Mouse (Mus musculus) stomach, postnatal 0 days (tissue): ENCODE measurements around the gene Srebf2. TPM values are rescaled to one million over a fixed set of nuclear protein-coding genes. Genes with fewer than 3 reads are reported as not detected.

Experiments used
- ATAC-seq: fragments of 200-750 bp; cut with Nextera tagmentation; 2 replicates; pipeline ENCODE4 v1.8.0; 2017; ENCODE audit not compliant: low FRiP score, low TSS enrichment
- DNase-seq: peaks from one replicate; pipeline ENCODE4 v3.0.0-alpha.2; 2016; ENCODE audit warnings: low spot score
- H3K27ac ChIP-seq: fragments of 300-500 bp; sonication (generic); replicated peaks from 2 replicates; pipeline ENCODE4 v1.5.1; 2014; ENCODE audit warnings: mild to moderate bottlenecking, control low read depth
- H3K27me3 ChIP-seq: fragments of 300-500 bp; sonication (generic); 2 replicates; pipeline ENCODE4 v1.6.1; 2014; ENCODE audit warnings: low read length; ENCODE audit not compliant: control insufficient read depth, insufficient read depth
- H3K36me3 ChIP-seq: fragments of 300-500 bp; sonication (generic); 2 replicates; pipeline ENCODE4 v1.6.1; 2014; ENCODE audit warnings: low read length, mixed read lengths; ENCODE audit not compliant: control insufficient read depth, insufficient read depth
- H3K4me1 ChIP-seq: fragments of 300-500 bp; sonication (generic); replicated peaks from 2 replicates; pipeline ENCODE4 v1.6.1; 2014; ENCODE audit warnings: antibody characterized with exemption; ENCODE audit not compliant: control insufficient read depth, insufficient read depth
- H3K4me2 ChIP-seq: fragments of 300-500 bp; sonication (generic); replicated peaks from 2 replicates; pipeline ENCODE4 v1.6.1; 2014; ENCODE audit warnings: low read depth, mild to moderate bottlenecking, control low read depth, moderate library complexity
- H3K4me3 ChIP-seq: fragments of 300-500 bp; sonication (generic); 2 replicates; pipeline ENCODE4 v1.5.1; 2014; ENCODE audit warnings: low read depth, low read length, control low read depth
- H3K9ac ChIP-seq: fragments of 300-500 bp; sonication (generic); 2 replicates; pipeline ENCODE4 v1.6.1; 2014; ENCODE audit warnings: mild to moderate bottlenecking, low read length, control low read depth, mixed read lengths
- H3K9me3 ChIP-seq: fragments of 300-500 bp; sonication (generic); 2 replicates; pipeline ENCODE4 v1.6.1; 2016; ENCODE audit warnings: low read length; ENCODE audit not compliant: control insufficient read depth
- CTCF ChIP-seq: IDR thresholded peaks from 2 replicates; pipeline ENCODE4 v1.5.1; 2016; ENCODE audit warnings: antibody characterized with exemption, low read depth, mild to moderate bottlenecking, moderate library complexity
- EP300 ChIP-seq: optimal IDR thresholded peaks from 2 replicates; pipeline ENCODE3; 2016; ENCODE audit warnings: antibody characterized with exemption
- WGBS: fragments of 180-500 bp; shearing (Covaris S2); extraction: QIAGEN DNeasy Blood & Tissue Kit; methylation state at CpG from one replicate; pipeline ENCODE4 v1.1.7; 2014; 5-methylcytosine and 5-hydroxymethylcytosine counted together
- polyA plus RNA-seq: library from polyadenylated mRNA; unstranded; fragments of >200 nt; fragmentation: Nextera tagmentation; extraction: Ambion mirVana; gene quantifications from 2 replicates; pipeline ENCODE4 v1.2.1, GENCODE M21; 2015

Gene Srebf2
- polyA plus RNA-seq, 1 experiment from 2014 or later = 127 TPM

DNA sequence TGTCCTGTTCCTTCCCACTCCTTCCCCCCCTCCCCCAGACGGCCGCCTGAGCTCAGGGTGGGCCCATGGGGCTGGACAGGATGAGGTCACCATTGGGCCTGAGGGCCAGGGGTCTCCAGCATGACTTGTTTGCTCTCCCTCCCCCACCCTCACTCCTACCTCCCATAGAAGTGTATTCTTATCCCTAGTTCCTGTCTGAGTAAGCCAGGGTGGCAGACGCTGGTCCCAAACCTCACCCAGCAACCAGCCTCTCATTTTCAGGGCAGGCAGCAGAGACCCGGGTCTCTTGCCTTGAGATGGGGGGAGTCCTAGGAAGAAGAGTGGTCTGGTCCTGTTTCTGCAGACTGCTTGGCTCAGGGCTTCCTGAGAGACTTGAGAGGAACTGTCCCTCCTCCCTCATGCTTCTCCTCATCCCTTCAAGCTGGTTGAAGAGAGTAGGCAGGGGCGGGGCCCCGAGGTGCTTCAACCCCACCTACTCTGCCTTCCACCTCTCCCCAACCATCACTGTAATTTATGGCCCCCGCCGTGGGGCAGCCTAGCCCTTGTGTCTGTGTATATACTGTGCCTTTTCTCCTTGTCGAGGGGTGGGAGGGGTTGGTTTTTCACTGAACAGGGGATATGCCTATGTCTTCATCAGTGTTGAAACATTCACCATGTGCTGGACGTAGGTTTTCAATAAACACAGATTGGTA is 57.8 kb downstream of the Srebf2 start:
- Histone ChIP-seq H3K4me1 (peaks cover 5% of the 10 kb centered on the region; the same call in 1 of the 2 replicates), H3K9ac (no peak overlapping the region), H3K4me2 (no peak overlapping the region), H3K4me3 (no peak overlapping the region), H3K27ac (no peak overlapping the region), H3K36me3 (peaks cover 38% of the 10 kb centered on the region), H3K9me3 (no peaks in the 10 kb centered on the region), H3K27me3 (no peaks in the 10 kb centered on the region)
- no peak for DNase-seq
- TF ChIP-seq CTCF = no peak
- no peak for TF ChIP-seq EP300
- WGBS = 67% methylated on average over 9 of the region's 10 CpGs
- no peak for ATAC-seq

DNA sequence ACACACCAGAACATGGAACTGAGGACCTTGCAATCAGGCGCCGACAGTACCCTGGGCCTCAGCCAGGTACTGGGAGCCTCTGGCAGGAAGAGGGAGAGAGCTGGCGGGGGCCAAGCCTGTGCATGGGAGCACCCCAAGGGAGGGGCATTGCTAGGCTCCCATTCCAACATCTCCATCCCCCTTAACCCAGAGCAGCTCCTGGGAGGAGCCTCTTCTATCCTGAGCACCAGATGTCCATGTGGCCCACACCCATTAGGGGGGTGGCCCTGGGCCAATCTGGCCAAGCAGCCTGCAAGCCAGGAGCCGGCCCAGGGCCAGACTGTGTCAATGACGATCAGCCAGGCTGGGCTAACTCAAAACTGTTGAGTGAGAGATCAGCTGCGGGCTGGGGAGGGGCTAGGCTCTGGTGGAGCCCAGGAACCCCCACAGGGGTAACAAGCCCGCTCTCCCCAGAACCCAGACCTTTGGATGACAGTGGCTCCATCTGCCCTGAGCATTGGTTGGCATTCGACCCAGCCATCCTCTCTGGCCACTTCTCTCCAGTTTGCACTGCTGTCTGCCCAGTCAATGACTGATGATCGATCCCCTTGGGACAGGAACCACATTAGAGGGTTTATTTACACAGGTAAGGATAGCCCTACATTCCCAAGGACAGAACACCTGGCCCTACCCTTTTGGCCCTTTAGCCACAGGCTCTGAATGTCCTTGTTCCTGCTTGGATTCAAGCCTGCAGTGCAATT is 59.6 kb downstream of the Srebf2 start:
- Histone ChIP-seq H3K36me3 (peaks cover 30% of the 10 kb centered on the region), H3K4me3 (no peak overlapping the region), H3K27ac (no peak overlapping the region), H3K4me2 (no peak overlapping the region), H3K9me3 (no peaks in the 10 kb centered on the region), H3K4me1 (peaks cover 5% of the 10 kb centered on the region; the same call in 1 of the 2 replicates), H3K27me3 (peaks cover 4% of the 10 kb centered on the region; the same call in 1 of the 2 replicates), H3K9ac (no peak overlapping the region)
- ATAC-seq = peak; percentile 63
- 43% methylated on average over 9 of the region's 9 CpGs for WGBS
- peak; percentile 46 for DNase-seq
- no peak for TF ChIP-seq CTCF

DNA sequence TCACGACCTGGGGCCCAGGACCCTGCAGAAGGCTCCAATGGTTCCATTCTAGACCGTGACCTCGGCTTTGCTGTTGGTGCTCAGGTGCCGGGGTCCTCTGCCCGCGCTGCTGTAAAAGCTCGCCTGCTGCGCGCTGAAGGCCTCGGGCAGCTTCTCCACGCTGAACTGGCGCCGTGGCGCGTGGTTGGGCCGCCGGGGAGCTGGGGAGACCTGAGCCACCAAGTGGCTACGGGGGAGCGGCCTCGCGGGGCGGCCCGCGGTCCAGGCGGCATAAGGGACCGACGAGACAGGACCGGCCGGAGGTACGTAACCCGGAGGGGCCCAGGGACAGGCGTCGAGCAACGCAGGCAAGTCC is 60.1 kb downstream of the Srebf2 start:
- Histone ChIP-seq H3K9me3 (no peaks in the 10 kb centered on the region), H3K4me3 (no peak overlapping the region), H3K36me3 (peaks cover 28% of the 10 kb centered on the region), H3K9ac (no peak overlapping the region), H3K27me3 (peaks cover 4% of the 10 kb centered on the region; the same call in 1 of the 2 replicates), H3K4me2 (no peak overlapping the region), H3K4me1 (peaks cover 5% of the 10 kb centered on the region; the same call in 1 of the 2 replicates), H3K27ac (no peak overlapping the region)
- no peak for TF ChIP-seq EP300
- no peak for TF ChIP-seq CTCF
- DNase-seq (no peak), ATAC-seq (no peak)
- WGBS = 32% methylated on average over 33 of the region's 34 CpGs

DNA sequence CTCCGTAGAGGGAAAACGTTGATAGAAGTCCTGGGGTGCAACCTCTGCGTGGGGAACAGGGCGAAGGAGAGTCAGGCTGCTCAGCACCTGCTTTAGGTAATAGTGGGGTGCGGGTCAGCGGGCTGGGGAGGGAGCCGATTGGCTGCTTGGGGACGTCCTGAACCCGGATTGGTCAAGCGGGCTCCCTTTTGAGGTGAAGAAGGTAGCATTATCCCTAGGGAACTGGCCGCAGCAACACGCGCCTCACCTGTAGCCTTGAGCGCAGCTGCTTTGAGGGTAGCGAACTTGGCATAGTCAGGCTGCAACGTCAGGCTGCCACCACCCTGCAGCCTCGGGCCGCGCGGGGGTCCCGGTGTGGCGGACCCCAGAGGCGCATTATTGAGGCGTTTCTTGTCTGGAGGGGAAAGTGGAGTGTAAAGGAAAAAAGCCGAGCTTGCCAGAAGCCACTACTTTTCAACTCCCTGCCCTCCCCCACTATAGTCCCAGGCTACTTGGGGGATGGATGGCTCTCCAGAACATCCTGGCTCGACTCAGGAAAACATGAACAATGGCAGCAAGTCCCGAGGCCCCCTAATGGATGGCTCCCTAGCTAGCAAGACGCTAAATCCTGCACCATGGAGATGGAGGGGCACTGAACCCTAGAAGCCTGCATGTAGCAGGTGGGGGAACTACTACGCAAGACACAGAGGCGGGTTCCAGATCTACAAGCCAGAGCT is 60.7 kb downstream of the Srebf2 start:
- H3K4me3 ChIP-seq = no peak overlapping the region
- H3K4me2 ChIP-seq = no peak overlapping the region
- H3K9ac ChIP-seq = no peak overlapping the region
- peaks cover 25% of the 10 kb centered on the region for H3K36me3 ChIP-seq
- peaks cover 4% of the 10 kb centered on the region; the same call in 1 of the 2 replicates for H3K27me3 ChIP-seq
- no peak for DNase-seq
- 39% methylated on average over 30 of the region's 30 CpGs for WGBS
- ATAC-seq = no peak
- H3K9me3 ChIP-seq = no peaks in the 10 kb centered on the region
- H3K4me1 ChIP-seq = peaks cover 5% of the 10 kb centered on the region; the same call in 1 of the 2 replicates
- no peak for TF ChIP-seq CTCF
- TF ChIP-seq EP300 = no peak
- H3K27ac ChIP-seq = no peak overlapping the region

DNA sequence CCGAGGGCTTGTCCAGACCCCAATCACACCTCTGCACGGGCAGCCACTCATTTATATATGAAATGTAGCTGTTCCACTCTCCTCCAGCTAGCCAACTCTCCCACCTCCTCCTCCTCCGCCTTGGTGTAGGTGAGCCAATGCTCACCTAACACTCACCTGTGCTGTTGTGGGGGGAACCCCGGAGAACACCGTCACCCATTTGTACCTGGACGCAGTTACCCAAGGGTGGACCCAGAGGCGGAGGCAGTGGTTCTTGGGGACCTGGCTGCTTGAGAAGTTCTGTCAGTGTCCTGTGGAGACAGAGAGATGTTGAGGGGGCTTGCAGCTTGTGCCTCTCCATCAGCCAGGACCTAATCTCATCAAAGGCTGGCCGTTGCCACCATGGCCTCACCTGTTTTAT is 61.3 kb downstream of the Srebf2 start:
- ATAC-seq = no peak
- TF ChIP-seq CTCF (no peak), EP300 (no peak)
- Histone ChIP-seq H3K9me3 (no peaks in the 10 kb centered on the region), H3K27ac (no peak overlapping the region), H3K4me2 (no peak overlapping the region), H3K9ac (no peak overlapping the region), H3K36me3 (peaks cover 19% of the 10 kb centered on the region), H3K27me3 (peaks cover 5% of the 10 kb centered on the region; the same call in 1 of the 2 replicates), H3K4me3 (no peak overlapping the region), H3K4me1 (peaks cover 5% of the 10 kb centered on the region; the same call in 1 of the 2 replicates)
- WGBS = 88% methylated on average over 8 of the region's 8 CpGs
- DNase-seq = no peak
